1 mouse cellular context compared by ENCODE assay signal in the genomic region with DNA sequence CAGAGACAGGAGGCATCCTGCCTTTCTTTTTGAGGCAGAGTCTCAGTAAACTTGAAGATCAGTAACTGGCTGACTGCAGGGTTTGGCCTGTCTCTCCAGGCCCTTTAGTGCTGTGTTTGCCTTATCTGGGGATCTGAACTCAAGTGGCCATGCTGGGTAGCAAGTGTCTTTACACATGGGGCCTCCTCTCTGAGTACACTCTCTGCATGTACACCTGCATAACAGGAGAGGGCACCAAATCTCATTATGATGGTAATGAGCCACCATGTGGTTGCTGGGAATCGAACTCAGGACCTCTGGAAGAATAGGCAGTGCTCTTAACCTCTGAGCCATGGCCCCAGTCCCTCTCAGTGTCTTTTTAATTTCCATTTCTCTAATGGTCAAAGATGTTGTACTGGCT.
TF ChIP-seq lines count a peak whose summit lies in the region.

No protein-coding gene starts in this region.

TF ChIP-seq in MEL, 35 proteins besides CTCF, POLR2A, EP300 and RAD21:
- TF ChIP-seq SMC3 (IDR thresholded peaks at IDR 0.05; ENCODE audit: low read depth, low read length) = peak; percentile 32; the same call in 1 of the 2 replicates
- TF ChIP-seq TAL1 (IDR thresholded peaks at IDR 0.05; ENCODE audit: low read length) = no peak
- no peak for TF ChIP-seq HCFC1 (IDR thresholded peaks at IDR 0.05; ENCODE audit: low read depth, low read length)
- no peak for TF ChIP-seq ZKSCAN1 (IDR thresholded peaks at IDR 0.05; ENCODE audit: low read depth, low read length)
- no peak for TF ChIP-seq ZNF384 (IDR thresholded peaks at IDR 0.05; ENCODE audit: low read depth, low read length)
- TF ChIP-seq MAFK (IDR thresholded peaks at IDR 0.05; ENCODE audit: borderline replicate concordance, low read depth, low read length) = no peak
- peak; percentile 74; the same call in 1 of the 2 replicates for TF ChIP-seq MYC (IDR thresholded peaks at IDR 0.05; ENCODE audit: low read depth, low read length)
- no peak for TF ChIP-seq ZMIZ1 (IDR thresholded peaks at IDR 0.05; ENCODE audit: low read depth, low read length)
- TF ChIP-seq GATA1 (IDR thresholded peaks at IDR 0.05; ENCODE audit: low read depth, low read length) = peak; percentile 39
